Comparison of ENCODE assay signal across 15 mouse cellular contexts in genomic region chr9:115384345-115384744, GRCm38 (mm10).
DNase-seq lines count a peak whose midpoint lies in the region; ATAC-seq and TF ChIP-seq lines count a peak whose summit lies in the region.
"Had no signal": no experiment of that assay in that cellular context is flagged by ENCODE, and none has a peak within 500 bp of the region (broad histone marks: within the 10 kb centered on the region; RNA-seq: fewer than 3 reads in every experiment).

No protein-coding gene starts in this region.

- ATAC-seq in kidney, postnatal 0 days (replicated peaks; ENCODE audit: low FRiP score, low read depth), result no peak
- ATAC-seq: forebrain, embryonic 15.5 days; liver, postnatal 0 days had no signal

- peaks cover 5% of the 10 kb centered on the region; the same call in 1 of the 2 replicates for H3K4me1 ChIP-seq in kidney, postnatal 0 days (replicated peaks; ENCODE audit: insufficient read depth, low read length)
- H3K4me1 ChIP-seq: limb, embryonic 13.5 days; midbrain, embryonic 10.5 days had no signal

- 56% methylated on average over 1 of the region's 1 CpGs for WGBS in kidney, postnatal 0 days

- H3K4me3 ChIP-seq in kidney, postnatal 0 days (replicated peaks; ENCODE audit: low read depth, low read length), result no peak overlapping the region
- H3K4me3 ChIP-seq: forebrain, embryonic 15.5 days; hindbrain, embryonic 15.5 days; left cerebral cortex, adult 2 months; limb, embryonic 13.5 days; midbrain, embryonic 10.5 days had no signal

- no peak overlapping the region for H3K9ac ChIP-seq in kidney, postnatal 0 days (ENCODE audit: low read depth, low read length)
- H3K9ac ChIP-seq: forebrain, embryonic 15.5 days; hindbrain, embryonic 15.5 days; limb, embryonic 13.5 days; liver, postnatal 0 days had no signal

- H3K27me3 ChIP-seq in kidney, postnatal 0 days (ENCODE audit: insufficient read depth, low read length), result no peaks in the 10 kb centered on the region
- H3K27me3 ChIP-seq: forebrain, embryonic 15.5 days; hindbrain, embryonic 15.5 days; limb, embryonic 13.5 days had no signal

- H3K36me3 ChIP-seq in kidney, postnatal 0 days (ENCODE audit: insufficient read depth, low read length), result no peaks in the 10 kb centered on the region
- H3K36me3 ChIP-seq: forebrain, embryonic 15.5 days; hindbrain, embryonic 15.5 days; limb, embryonic 13.5 days; midbrain, embryonic 10.5 days had no signal

- no peaks in the 10 kb centered on the region for H3K9me3 ChIP-seq in kidney, postnatal 0 days (replicated peaks; ENCODE audit: low read length)
- H3K9me3 ChIP-seq: forebrain, embryonic 15.5 days; hindbrain, embryonic 15.5 days; limb, embryonic 13.5 days; midbrain, embryonic 10.5 days had no signal

- peak; percentile 13 for DNase-seq in heart, adult 8-10 months (ENCODE audit: low spot score)
- DNase-seq in heart, adult 11 months, result no peak
- peak; percentile 21 for DNase-seq in kidney, adult 9 months
- no peak for DNase-seq in kidney, adult 18-20 months
- peak; percentile 31 for DNase-seq in adipocyte (ENCODE audit: low spot score)
- peak; percentile 80 for DNase-seq in kidney, postnatal 0 days (ENCODE audit: low spot score)
- DNase-seq in embryo, embryonic 11 days, result no peak
- DNase-seq: cerebellum, adult 11-12 months; liver, postnatal 0 days; right cerebral cortex, postnatal 25 days had no signal

- no peak overlapping the region for H3K4me2 ChIP-seq in kidney, postnatal 0 days (ENCODE audit: low read length)
- H3K4me2 ChIP-seq: forebrain, embryonic 15.5 days; hindbrain, embryonic 15.5 days; limb, embryonic 13.5 days had no signal

- TF ChIP-seq CTCF in kidney, postnatal 0 days (IDR thresholded peaks at IDR 0.05; ENCODE audit: low read depth), result no peak

- H3K27ac ChIP-seq in kidney, postnatal 0 days, result no peak overlapping the region; the same call in 1 of the 2 replicates
- H3K27ac ChIP-seq: forebrain, embryonic 15.5 days; hindbrain, embryonic 15.5 days; left cerebral cortex, adult 2 months; limb, embryonic 13.5 days; midbrain, embryonic 10.5 days had no signal

Comparison
In these comparisons a context has a peak if more than half of its experiments do, and no peak if none do; other contexts are left out.
1. DNase-seq: peak in heart, adult 8-10 months (single experiment), kidney, adult 9 months (single experiment), adipocyte (single experiment) and kidney, postnatal 0 days (single experiment); none in heart, adult 11 months (single experiment), kidney, adult 18-20 months (single experiment) and embryo, embryonic 11 days (single experiment).